Mouse (Mus musculus): ENCODE measurements around the gene Pdk2. TPM values are rescaled to one million over a fixed set of nuclear protein-coding genes. Genes with fewer than 3 reads are reported as not detected.
A peak's percentile ranks its signal among the peaks of the same experiment; 100 is the strongest.

Gene Pdk2
- total RNA-seq, 4 experiments from 2014 or later = 484 to 519 (median 495) TPM

DNA sequence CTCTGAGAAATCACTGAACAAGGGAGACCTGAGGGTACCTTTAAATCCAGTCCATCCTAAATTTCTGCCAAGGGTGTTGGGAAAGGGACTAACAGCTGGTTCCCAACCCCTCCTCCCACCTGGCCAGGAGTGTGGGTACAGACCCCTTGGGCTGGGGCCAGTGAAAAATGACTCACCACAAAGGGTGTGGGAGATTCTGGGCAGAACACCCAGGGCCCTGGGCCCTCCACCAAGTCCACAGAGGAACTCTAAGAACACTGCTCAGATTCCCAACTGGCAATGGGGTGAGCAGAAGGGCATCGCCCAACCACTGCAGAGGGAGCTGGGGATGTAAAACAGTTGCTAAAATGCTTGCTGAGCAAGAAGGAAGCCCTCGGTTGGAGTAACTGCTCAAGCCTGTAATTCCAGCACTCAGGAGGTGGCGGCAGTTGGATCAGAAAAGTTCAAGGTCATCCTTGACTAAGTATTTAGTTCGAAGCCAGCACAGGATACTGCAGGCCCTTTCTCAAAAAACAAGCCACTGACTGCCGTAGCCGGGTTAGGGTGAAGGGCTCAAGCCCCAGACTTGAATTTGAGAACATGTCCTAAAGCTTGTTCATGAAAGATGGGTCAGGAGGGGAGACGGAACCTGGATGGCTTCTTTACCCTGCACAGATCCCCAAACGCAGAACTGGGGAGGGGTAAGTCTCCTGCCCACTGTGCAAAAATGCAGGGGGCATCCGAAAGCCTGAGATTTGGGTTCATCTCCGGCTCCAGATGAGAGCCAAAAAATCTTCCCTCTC is 52.2 kb downstream of the Pdk2 start:
- peak; percentile 64 to 71 for DNase-seq (ENCODE audit: low spot score in 2 of 2)

DNA sequence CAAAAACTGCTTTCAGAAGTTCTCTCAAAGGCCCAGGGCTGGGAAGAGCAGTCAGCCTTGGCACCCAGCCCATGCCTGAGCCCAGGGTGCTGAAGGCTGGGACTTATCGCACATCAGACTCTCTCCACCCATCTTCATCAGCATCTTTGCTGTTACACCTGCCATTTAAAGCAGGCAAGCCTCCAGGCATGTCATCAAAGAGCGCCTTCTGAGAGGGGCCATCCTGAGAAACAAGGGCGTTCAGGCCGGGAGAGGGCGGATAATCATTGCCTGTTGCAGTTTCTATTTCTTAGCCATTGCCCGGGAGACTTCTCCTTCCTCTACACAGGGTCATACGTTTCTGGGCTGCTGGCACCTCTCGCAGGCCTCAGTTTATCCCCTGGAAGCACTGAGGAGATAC is 53.3 kb downstream of the Pdk2 start:
- DNase-seq (ENCODE audit: low spot score in 2 of 2) = peak in 1 of 2 experiments; percentile 18

DNA sequence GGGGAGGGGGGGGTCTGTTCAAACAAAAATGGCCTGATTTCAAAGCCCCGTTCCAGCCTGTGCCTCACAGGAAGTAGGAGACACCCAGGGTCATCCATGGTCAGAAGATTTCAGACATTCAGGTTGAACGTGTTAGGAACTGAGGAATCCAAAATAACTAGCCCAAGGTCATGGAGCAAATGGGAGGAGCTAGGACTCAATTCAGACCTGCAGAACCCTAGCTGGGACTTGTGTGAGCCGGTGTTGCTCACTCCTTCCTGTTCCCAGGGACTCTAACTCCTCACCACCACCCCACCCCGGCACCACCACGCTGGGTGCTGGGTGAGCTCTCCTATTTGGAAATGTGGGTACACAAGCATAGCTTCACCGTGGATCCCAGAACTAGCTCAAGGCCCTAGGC is 53.8 kb downstream of the Pdk2 start:
- DNase-seq (ENCODE audit: low spot score in 2 of 2) = no peak

DNA sequence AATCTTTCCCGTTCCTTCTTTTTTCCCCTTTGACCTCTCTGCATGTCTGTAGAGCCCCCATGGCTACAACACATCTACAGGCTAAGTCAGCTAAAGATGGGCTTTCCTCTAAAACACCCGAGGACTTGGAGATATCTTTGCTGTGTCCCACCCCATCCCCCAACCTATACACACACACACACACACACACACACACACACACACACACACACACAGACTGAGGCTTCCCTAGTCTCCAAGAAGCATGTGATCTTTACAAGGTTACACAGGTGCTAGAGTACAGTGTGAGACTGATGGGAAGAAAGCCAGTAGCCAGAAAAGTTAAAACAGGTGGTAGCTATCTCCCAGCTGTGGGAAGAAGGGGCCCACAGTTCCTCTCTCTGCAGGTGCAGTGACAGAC is 54.7 kb downstream of the Pdk2 start:
- no peak for DNase-seq (ENCODE audit: low spot score in 2 of 2)

DNA sequence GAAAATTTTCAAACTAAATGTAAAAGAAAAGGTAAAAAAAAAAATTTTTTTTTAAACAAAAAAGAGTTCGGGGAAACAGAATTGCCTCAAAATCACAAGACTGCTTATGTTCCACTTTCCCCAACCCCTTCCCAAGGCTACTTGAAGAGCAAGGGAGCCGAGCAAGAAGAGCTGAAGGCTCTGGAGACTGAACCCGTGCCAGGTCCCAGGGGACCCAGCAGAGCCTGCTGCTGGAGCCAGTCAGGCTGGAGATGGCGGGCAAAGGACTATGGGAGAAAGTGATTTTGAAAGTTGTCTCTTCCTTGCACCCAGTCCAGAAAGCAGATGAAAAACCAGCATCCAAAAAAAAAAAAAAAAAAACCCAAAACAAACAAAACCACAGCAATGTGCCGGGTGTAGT is 55.3 kb downstream of the Pdk2 start:
- DNase-seq (ENCODE audit: low spot score in 2 of 2) = no peak

DNA sequence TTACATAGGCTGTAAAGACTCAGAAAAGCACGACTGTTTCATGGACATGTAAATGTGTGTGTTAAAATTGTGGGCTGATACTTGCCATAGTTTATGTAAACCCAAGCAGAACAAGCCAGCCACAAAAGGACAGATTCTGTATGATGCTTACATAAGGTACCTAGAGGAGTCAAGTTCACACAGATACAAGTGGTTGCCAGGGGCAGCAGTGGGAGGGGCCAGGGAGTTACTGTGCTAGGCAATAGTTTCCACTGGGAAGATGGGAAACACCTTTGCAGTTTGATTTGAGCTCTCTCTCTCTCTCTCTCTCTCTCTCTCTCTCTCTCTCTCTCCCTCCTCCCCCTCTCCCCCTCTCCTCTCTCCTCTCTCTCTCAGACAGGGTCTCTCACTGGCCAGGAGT is 56.0 kb downstream of the Pdk2 start:
- no peak for DNase-seq (ENCODE audit: low spot score in 2 of 2)

DNA sequence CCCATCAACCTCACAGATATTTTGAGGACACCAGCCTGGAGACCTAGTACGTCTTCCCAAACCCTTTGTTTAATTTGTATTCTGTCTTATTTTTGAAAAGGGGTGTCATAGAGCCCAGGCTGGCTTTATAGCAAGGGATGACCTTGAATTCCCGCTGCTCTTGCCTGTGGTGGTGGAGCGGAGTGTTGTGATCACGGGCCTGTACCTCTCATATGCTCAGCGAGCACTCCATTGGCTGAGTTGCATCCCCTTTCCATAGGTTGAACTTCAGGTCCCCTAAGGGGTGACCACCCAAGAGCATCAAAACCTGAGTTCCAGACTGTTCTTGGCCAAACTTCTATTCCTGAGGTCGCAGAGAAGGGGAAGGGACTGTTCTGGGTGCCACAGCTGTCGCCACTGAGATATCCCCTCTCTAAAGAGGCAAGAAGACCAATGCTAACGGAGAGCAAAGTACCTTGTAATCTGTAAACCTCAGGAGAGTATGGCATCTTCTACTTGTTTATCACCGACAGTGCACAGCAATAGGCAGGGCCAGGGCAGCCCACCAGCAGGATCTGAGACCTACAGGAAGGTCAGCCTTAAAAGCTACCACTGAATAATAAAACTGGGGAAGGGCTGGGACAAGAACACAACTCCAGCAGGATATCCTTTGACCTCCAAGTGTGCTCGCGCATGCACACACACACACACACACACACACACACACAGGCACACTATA is 61.5 kb downstream of the Pdk2 start:
- no peak for DNase-seq (ENCODE audit: low spot score in 2 of 2)

DNA sequence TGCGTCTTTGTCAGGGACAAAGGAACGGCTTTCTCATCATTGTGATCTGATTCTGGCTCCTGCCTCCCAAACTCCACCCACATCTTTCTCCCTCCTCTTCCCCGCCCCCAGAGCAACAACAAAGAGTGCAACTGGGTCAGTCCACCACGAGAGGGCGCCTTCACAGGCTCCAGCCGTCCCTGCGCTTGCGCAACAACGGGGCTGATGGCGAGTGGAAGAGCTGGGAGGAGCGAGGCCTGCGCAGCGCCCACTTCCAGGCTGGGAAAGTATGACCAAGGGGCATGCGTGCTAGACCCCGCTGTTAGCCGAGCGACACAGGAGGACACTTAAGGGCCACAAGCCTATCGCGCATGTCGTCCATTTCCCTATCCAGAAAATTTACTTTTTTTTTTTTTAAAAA is 62.2 kb downstream of the Pdk2 start:
- peak; percentile 88 to 92 for DNase-seq (ENCODE audit: low spot score in 2 of 2)

DNA sequence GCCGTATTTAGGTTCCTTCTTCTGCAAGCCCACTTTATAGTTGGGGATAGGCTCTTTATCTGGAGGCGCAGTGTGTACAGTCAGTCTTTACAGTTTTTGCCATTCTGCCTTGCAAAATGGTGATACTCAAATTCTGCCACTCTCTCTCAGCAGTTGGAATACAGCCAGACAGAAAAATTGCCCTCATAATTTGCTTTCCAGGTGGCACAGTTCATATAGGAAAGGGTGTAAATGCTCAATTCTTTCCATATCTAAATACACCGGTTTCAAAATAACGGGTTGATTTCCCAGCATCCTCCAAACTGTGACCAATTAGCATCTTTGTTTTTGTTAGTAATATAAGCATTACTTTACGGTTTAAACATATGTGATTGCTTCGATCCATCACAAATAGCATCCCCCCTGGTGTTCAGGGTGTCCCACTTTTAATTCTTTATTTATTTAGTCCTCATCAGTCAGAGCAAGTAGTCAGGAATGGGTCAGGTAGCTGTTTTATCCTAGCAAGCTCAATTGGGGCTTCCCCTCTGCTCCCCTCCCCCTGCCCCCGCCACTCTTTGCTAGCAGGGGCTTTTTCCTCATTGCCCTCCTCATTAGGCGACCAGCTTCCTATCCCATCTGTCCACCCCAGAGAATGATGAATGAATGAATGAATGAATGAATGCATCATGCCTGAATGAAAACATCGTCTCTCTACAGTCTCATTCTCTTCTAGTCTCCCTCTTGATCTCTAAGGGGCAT is 62.8 kb downstream of the Pdk2 start:
- no peak for DNase-seq (ENCODE audit: low spot score in 2 of 2)

Other genes with a start within 250 kb of the Pdk2 start
- gene Col1a1, start 105.1 kb downstream of the Pdk2 start, total RNA-seq (2022) = 10 to 100 TPM; 30.9 to 90.6 (median 45.9) TPM
- gene Hils1, start 73.8 kb downstream of the Pdk2 start, total RNA-seq (2022) = not detected
- 100 to 1,000 TPM; 272 to 306 (median 288) TPM for gene Sgca, start 65.0 kb downstream of the Pdk2 start, total RNA-seq (2022)
- 10 to 100 TPM; 15.8 to 23.9 (median 19.4) TPM for gene Ppp1r9b, start 50.3 kb downstream of the Pdk2 start, total RNA-seq (2022)
- under 1 TPM; 0.24 to 0.62 (median 0.45) TPM for gene Samd14, start 31.5 kb downstream of the Pdk2 start, total RNA-seq (2022)
- gene Itga3, start 35.4 kb upstream of the Pdk2 start, total RNA-seq (2022) = 1 to 10 TPM; 3.6 to 5.3 (median 4.1) TPM
- not detected for gene Dlx3, start 78.8 kb upstream of the Pdk2 start, total RNA-seq (2022)
- not detected for gene Dlx4, start 104.9 kb upstream of the Pdk2 start, total RNA-seq (2022)
- not detected for gene Tac4, start 220.2 kb upstream of the Pdk2 start, total RNA-seq (2022)

Measured in gastrocnemius, adult 8-10 months (tissue).